Mouse (Mus musculus): ENCODE measurements at regions not wholly inside any gene's neighbourhood (a gene's known extent, or its start where the extent isn't known, plus 50 kb on each side); places are given as distances from the start of the nearest gene placed in this dataset.

DNA sequence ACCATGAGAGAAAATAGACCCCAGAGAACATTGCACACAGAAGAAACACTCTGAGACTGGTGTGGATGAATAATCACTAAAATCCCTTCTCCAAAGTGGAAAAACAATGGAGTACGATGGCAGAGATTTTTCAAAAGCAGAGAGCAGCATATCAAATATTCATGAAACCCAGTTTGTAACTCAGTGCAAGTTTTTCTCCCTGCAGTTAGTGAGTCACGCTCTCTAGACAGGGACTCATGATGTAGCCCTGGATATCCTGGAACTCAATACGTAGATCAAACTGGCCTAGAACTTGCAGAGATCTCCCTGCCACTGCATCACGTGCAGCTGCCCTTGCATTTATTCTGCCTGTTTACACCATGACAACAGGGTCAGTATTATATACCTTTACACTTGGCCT, 210.9 kb upstream of the Emcn start:
- Histone ChIP-seq H3K4me1 (replicated peaks; ENCODE audit: control insufficient read depth, insufficient read depth, low read length) (no peaks in the 10 kb centered on the region), H3K9me3 (ENCODE audit: control insufficient read depth, low read length) (no peaks in the 10 kb centered on the region)

DNA sequence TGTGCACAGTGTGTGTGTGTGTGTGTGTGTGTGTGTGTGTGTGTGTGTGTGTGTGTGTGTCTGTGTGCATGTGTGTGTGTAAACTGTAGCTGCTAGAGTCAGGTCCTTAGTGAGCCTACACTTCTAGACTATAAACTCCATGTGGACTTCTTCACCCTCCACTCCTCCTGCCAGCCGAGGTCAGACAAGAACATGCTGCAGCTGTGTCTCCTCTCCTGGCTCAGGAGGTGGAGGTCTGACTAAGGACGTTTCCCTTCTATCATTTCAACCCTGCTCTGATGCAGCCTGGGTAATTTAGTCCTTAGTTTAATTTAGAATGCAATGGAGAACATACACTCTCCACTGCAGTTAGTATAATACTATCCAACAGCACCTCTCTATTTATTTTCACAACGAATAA, 198.8 kb upstream of the Emcn start:
- H3K27ac ChIP-seq (ENCODE audit: low read depth, low read length): no peak overlapping the region
- WGBS: 79% methylated on average over 3 of the region's 3 CpGs
- DNase-seq (ENCODE audit: low spot score) (no peak), ATAC-seq (replicated peaks; ENCODE audit: low FRiP score) (no peak)
- H3K9ac ChIP-seq (ENCODE audit: low read length): no peak overlapping the region
- no peak overlapping the region for H3K4me2 ChIP-seq (ENCODE audit: low read depth, low read length, severe bottlenecking)
- no peaks in the 10 kb centered on the region for H3K27me3 ChIP-seq (ENCODE audit: control insufficient read depth, insufficient read depth, low read length)
- H3K36me3 ChIP-seq (ENCODE audit: control insufficient read depth, insufficient read depth, low read length): no peaks in the 10 kb centered on the region
- H3K4me1 ChIP-seq (replicated peaks; ENCODE audit: control insufficient read depth, insufficient read depth, low read length): no peaks in the 10 kb centered on the region
- H3K4me3 ChIP-seq (ENCODE audit: low read depth, low read length): no peak overlapping the region
- no peaks in the 10 kb centered on the region for H3K9me3 ChIP-seq (ENCODE audit: control insufficient read depth, low read length)

More for the DNA sequence above, 210.9 kb upstream of the Emcn start:
- H3K36me3 ChIP-seq (ENCODE audit: control insufficient read depth, insufficient read depth, low read length): no peaks in the 10 kb centered on the region
- H3K4me3 ChIP-seq (ENCODE audit: low read depth, low read length): no peak overlapping the region
- 91% methylated on average over 4 of the region's 4 CpGs for WGBS
- no peak for DNase-seq (ENCODE audit: low spot score)
- ATAC-seq (replicated peaks; ENCODE audit: low FRiP score): no peak
- H3K4me2 ChIP-seq (ENCODE audit: low read depth, low read length, severe bottlenecking): no peak overlapping the region
- H3K9ac ChIP-seq (ENCODE audit: low read length): no peak overlapping the region
- H3K27me3 ChIP-seq (ENCODE audit: control insufficient read depth, insufficient read depth, low read length): no peaks in the 10 kb centered on the region
- no peak overlapping the region for H3K27ac ChIP-seq (ENCODE audit: low read depth, low read length)

DNA sequence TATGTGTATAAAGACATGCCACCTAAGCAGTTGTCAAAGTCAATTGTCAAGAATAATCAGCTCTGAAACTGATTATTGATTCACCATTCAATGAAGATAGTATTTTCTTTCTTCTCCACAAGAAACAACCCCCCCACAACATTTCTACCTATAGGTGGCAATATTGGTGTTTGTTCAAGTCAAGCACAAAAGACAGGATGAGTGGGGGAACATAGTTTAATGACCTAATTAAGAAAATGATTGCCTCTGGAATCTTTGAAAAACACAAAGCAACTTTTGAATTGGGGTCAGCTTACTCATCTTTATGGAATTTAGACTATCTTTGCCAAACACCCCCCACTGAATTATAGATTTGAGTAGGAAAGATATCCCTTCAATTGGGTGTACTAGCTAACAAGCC, 194.8 kb upstream of the Emcn start:
- DNase-seq (ENCODE audit: low spot score) (no peak), ATAC-seq (replicated peaks; ENCODE audit: low FRiP score) (no peak)
- no peaks in the 10 kb centered on the region for H3K9me3 ChIP-seq (ENCODE audit: control insufficient read depth, low read length)
- no peak overlapping the region for H3K9ac ChIP-seq (ENCODE audit: low read length)
- no peak overlapping the region for H3K4me3 ChIP-seq (ENCODE audit: low read depth, low read length)
- H3K27ac ChIP-seq (ENCODE audit: low read depth, low read length): no peak overlapping the region
- H3K36me3 ChIP-seq (ENCODE audit: control insufficient read depth, insufficient read depth, low read length): no peaks in the 10 kb centered on the region
- H3K4me2 ChIP-seq (ENCODE audit: low read depth, low read length, severe bottlenecking): no peak overlapping the region
- no peaks in the 10 kb centered on the region for H3K27me3 ChIP-seq (ENCODE audit: control insufficient read depth, insufficient read depth, low read length)
- no peaks in the 10 kb centered on the region for H3K4me1 ChIP-seq (replicated peaks; ENCODE audit: control insufficient read depth, insufficient read depth, low read length)

DNA sequence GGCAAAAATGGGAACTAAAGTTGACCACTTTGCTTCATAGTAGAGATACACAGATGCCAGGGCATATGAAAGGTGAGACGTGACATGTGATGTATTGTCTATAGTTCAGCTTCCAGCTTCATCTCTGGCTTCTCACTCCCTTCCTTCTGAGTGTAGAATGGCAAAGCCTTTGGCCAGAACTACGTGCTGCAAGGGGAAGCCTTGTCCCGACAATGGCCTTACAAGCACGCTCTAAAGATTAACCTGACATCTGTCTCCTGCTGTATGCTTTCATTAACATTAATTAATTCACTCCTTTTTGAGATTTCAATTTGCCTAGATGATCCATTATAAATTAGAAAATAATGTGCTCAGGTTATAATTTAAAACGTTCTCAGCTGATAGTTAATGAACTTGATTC, 193.5 kb upstream of the Emcn start:
- 48% methylated on average over 5 of the region's 5 CpGs for WGBS
- 0 out of 2 replicates have a peak, but pooled peaks have one; percentile 55 for ATAC-seq (replicated peaks; ENCODE audit: low FRiP score)

DNA sequence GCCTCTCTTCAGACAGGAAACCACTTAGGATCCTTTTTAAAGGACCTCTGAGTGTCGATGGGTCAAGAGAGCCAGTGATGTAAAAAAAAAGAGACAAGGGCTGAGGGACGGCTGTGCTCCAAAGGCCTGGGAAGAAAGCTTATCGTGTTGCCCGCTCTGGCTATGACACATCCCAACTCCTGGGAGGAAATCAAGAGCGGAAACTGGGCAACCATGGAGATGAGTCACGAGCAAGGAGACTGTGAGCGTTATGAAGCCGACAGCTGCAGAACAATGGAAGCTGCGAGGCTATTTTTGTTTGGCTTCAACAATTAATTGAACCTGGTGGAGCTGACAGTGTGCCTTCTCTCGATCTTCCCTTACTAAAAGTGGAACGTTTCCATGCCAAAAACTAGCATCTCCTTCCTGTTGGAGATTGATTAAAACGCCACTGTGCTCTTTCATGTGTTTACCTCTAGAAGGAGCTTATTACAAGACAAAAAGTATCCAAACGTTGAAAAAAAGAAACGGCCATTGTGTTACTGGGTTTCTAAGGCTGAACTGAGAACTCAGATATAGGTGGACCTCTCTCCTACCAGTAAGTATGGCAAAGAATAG, 190.4 kb upstream of the Emcn start:
- Histone ChIP-seq H3K9me3 (ENCODE audit: control insufficient read depth, low read length) (no peaks in the 10 kb centered on the region), H3K4me2 (ENCODE audit: low read depth, low read length, severe bottlenecking) (no peak overlapping the region), H3K4me3 (ENCODE audit: low read depth, low read length) (no peak overlapping the region), H3K4me1 (replicated peaks; ENCODE audit: control insufficient read depth, insufficient read depth, low read length) (peaks cover 4% of the 10 kb centered on the region; the same call in 1 of the 2 replicates), H3K27me3 (ENCODE audit: control insufficient read depth, insufficient read depth, low read length) (no peaks in the 10 kb centered on the region), H3K36me3 (ENCODE audit: control insufficient read depth, insufficient read depth, low read length) (no peaks in the 10 kb centered on the region), H3K9ac (ENCODE audit: low read length) (no peak overlapping the region), H3K27ac (ENCODE audit: low read depth, low read length) (no peak overlapping the region)
- WGBS: 84% methylated on average over 14 of the region's 14 CpGs
- no peak for ATAC-seq (replicated peaks; ENCODE audit: low FRiP score)
- DNase-seq (ENCODE audit: low spot score): no peak

More for the DNA sequence above, 193.5 kb upstream of the Emcn start:
- no peaks in the 10 kb centered on the region for H3K27me3 ChIP-seq (ENCODE audit: control insufficient read depth, insufficient read depth, low read length)
- H3K9me3 ChIP-seq (ENCODE audit: control insufficient read depth, low read length): no peaks in the 10 kb centered on the region
- no peaks in the 10 kb centered on the region for H3K36me3 ChIP-seq (ENCODE audit: control insufficient read depth, insufficient read depth, low read length)
- H3K4me1 ChIP-seq (replicated peaks; ENCODE audit: control insufficient read depth, insufficient read depth, low read length): no peaks in the 10 kb centered on the region
- no peak overlapping the region for H3K27ac ChIP-seq (ENCODE audit: low read depth, low read length)
- H3K4me2 ChIP-seq (ENCODE audit: low read depth, low read length, severe bottlenecking): no peak overlapping the region
- no peak overlapping the region for H3K9ac ChIP-seq (ENCODE audit: low read length)
- H3K4me3 ChIP-seq (ENCODE audit: low read depth, low read length): no peak overlapping the region
- DNase-seq (ENCODE audit: low spot score): no peak

DNA sequence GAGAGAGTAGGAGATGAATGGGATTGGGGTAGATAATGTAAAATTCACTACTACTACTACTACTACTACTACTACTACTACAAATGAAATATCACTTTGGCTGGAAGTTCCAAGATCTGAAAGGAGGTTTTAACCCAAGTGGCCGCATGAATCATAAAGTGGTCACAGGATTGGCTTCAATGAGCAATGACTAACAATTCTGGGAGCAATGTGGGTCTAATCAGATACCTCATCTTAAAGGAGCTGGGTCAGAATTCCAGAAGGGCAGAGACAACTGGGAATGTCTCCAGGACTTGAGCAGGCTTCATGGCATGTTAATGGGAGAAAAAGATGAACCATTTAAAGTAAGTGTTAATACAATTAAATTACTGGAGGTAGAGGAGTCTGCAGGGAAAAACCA, 189.4 kb upstream of the Emcn start:
- Histone ChIP-seq H3K9ac (ENCODE audit: low read length) (no peak overlapping the region), H3K9me3 (ENCODE audit: control insufficient read depth, low read length) (no peaks in the 10 kb centered on the region)
- 90% methylated on average over 1 of the region's 1 CpGs for WGBS

DNA sequence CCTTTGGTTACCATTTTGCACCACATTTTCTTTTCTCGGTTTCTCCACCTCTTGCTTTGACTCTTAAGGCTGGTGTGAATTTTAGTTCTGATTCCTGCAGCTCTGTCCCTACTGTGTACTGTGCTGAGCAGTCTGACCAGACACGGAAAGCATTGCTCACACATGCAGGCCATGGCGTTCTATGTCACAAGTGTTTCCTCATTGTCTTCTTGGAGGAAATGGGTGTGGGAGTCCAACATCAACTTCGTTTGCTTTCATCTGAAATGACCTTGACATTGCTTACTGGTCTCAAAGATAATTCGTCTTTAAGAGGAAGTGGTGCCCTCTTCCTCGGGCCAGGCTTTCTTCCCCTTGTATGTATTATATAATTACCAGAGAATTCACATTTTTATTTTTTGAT, 187.6 kb upstream of the Emcn start:
- Histone ChIP-seq H3K27me3 (ENCODE audit: control insufficient read depth, insufficient read depth, low read length) (no peaks in the 10 kb centered on the region), H3K27ac (ENCODE audit: low read depth, low read length) (no peak overlapping the region), H3K36me3 (ENCODE audit: control insufficient read depth, insufficient read depth, low read length) (no peaks in the 10 kb centered on the region), H3K4me2 (ENCODE audit: low read depth, low read length, severe bottlenecking) (no peak overlapping the region), H3K9ac (ENCODE audit: low read length) (no peak overlapping the region), H3K9me3 (ENCODE audit: control insufficient read depth, low read length) (no peaks in the 10 kb centered on the region), H3K4me3 (ENCODE audit: low read depth, low read length) (no peak overlapping the region), H3K4me1 (replicated peaks; ENCODE audit: control insufficient read depth, insufficient read depth, low read length) (peaks cover 4% of the 10 kb centered on the region; the same call in 1 of the 2 replicates)
- ATAC-seq (replicated peaks; ENCODE audit: low FRiP score) (no peak), DNase-seq (ENCODE audit: low spot score) (no peak)
- 83% methylated on average over 6 of the region's 6 CpGs for WGBS

More for the DNA sequence above, 189.4 kb upstream of the Emcn start:
- no peak for ATAC-seq (replicated peaks; ENCODE audit: low FRiP score)
- peaks cover 4% of the 10 kb centered on the region; the same call in 1 of the 2 replicates for H3K4me1 ChIP-seq (replicated peaks; ENCODE audit: control insufficient read depth, insufficient read depth, low read length)
- no peaks in the 10 kb centered on the region for H3K36me3 ChIP-seq (ENCODE audit: control insufficient read depth, insufficient read depth, low read length)
- no peak overlapping the region for H3K27ac ChIP-seq (ENCODE audit: low read depth, low read length)
- no peaks in the 10 kb centered on the region for H3K27me3 ChIP-seq (ENCODE audit: control insufficient read depth, insufficient read depth, low read length)
- DNase-seq (ENCODE audit: low spot score): no peak
- H3K4me3 ChIP-seq (ENCODE audit: low read depth, low read length): no peak overlapping the region
- H3K4me2 ChIP-seq (ENCODE audit: low read depth, low read length, severe bottlenecking): no peak overlapping the region

DNA sequence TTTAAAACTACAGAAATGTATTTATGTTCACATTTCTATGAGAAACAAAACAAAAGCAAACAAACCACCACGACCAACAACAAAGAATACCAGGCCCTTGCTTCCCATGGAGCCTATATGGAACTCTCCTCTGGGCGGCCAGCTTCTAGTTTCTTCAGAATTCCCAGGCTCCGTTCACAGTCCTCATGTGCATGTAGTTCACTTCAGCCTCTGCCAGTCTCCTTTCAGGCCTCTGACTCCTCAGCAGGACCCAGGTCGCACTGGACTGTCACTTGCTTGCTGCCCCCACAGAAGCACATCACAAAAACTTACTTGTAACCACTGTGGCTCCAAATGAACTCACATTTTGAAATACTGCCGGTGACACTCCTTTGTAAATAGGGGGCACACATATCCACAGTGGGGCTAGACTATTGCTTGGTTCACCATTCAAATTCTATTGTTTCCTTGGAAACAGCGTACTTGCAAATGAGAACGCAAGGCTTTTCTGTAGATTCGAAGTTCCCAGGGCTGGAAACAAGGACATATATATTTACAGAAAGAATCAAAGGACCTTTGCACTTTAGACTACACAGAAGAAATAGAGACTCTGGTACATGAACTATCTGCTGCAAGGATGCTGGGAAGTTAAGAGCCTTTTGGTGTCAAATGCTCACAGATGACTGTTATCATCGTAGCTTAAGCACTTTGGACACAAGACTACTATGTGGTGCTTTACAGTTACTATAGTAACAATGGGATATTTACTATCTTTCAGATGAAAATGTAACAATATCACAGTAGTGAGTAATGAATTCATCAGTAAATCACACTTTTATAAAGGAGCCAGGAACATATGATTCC, 186.4 kb upstream of the Emcn start:
- no peaks in the 10 kb centered on the region for H3K36me3 ChIP-seq (ENCODE audit: control insufficient read depth, insufficient read depth, low read length)
- H3K27ac ChIP-seq (ENCODE audit: low read depth, low read length): 0 out of 2 replicates have a peak overlapping the region, but pooled peaks have one; percentile 18
- peaks cover 4% of the 10 kb centered on the region; the same call in 1 of the 2 replicates for H3K4me1 ChIP-seq (replicated peaks; ENCODE audit: control insufficient read depth, insufficient read depth, low read length)
- no peaks in the 10 kb centered on the region for H3K9me3 ChIP-seq (ENCODE audit: control insufficient read depth, low read length)
- ATAC-seq (replicated peaks; ENCODE audit: low FRiP score) (peak; percentile 63), DNase-seq (ENCODE audit: low spot score) (no peak)
- H3K4me3 ChIP-seq (ENCODE audit: low read depth, low read length): no peak overlapping the region
- no peaks in the 10 kb centered on the region for H3K27me3 ChIP-seq (ENCODE audit: control insufficient read depth, insufficient read depth, low read length)
- H3K4me2 ChIP-seq (ENCODE audit: low read depth, low read length, severe bottlenecking): no peak overlapping the region
- 47% methylated on average over 9 of the region's 9 CpGs for WGBS
- H3K9ac ChIP-seq (ENCODE audit: low read length): no peak overlapping the region

Measured in forebrain, embryonic 11.5 days (tissue).